Mouse (Mus musculus): Measurements from ENCODE around the gene St8sia4.

DNA sequence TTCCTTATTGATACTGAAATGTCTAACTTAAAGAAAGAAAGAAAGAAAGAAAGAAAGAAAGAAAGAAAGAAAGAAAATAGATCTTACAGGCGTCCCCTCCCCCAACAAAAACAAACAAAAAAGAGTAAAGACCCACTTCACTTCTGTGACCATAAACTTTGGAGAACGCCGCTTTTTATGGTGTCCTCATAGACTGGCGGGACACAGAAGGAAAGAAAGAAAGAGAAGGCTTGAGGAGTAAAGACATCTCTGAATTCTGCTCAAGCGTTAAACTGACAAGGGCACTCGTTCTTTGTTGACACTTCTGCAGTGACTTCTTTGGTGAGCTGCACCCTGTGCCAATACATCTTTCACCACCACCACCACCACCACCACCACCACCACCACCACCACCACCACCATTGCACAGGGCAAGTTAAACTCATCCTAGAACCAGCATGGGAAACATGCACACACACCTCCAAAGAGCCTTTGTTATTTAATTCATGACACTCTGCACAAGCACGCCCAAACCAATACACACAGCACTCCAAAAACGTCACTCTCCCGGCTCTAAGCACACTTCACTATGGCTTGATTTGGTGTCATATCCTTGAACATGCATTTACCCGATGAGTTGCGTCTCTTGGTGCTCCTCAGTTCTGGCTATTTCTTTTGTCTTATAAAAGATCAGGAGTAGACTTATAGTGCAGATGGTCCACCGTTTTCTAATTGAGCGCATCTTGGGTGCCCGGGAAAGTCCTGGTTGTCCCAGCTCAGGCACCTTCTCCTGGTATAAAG is 640 bp downstream of the St8sia4 start:
- no peak for TF ChIP-seq CTCF (IDR thresholded peaks at IDR 0.05; ENCODE audit: borderline replicate concordance, control insufficient read depth, extremely low read depth, insufficient read depth, low read length, poor library complexity)
- no peak for TF ChIP-seq POLR2A (IDR thresholded peaks at IDR 0.05; ENCODE audit: control insufficient read depth, extremely low read depth, insufficient read depth, low read length, poor library complexity)
